Mouse (Mus musculus) CH12.LX (cell line): ENCODE measurements around the gene Adss.

ENCODE experiments used
- CHD2 ChIP-seq: IDR thresholded peaks from 2 replicates; pipeline ENCODE4 v1.6.1; 2011; ENCODE audit warnings: low read length, improper control_type of control experiment
- CTCF ChIP-seq, 2 experiments: IDR thresholded peaks in 1 of 2; conservative IDR thresholded peaks in 1 of 2; 2 replicates each; pipeline ENCODE4 v1.5.1; 2011 to 2012; ENCODE audit warnings: low read depth in 2 of 2, low read length in 2 of 2, improper control_type of control experiment in 1 of 2, inconsistent platforms in 1 of 2, mild to moderate bottlenecking in 1 of 2, moderate library complexity in 1 of 2
- EP300 ChIP-seq: IDR thresholded peaks from 2 replicates; pipeline ENCODE4 v1.6.1; 2011; ENCODE audit warnings: low read length, improper control_type of control experiment
- JUN ChIP-seq: IDR thresholded peaks from 2 replicates; pipeline ENCODE4 v1.6.1; 2011; ENCODE audit warnings: low read depth, mild to moderate bottlenecking, low read length, improper control_type of control experiment, moderate library complexity; ENCODE audit not compliant: insufficient read depth
- KAT2A ChIP-seq: IDR thresholded peaks from 2 replicates; pipeline ENCODE4 v1.6.1; 2012; ENCODE audit warnings: low read length, improper control_type of control experiment, inconsistent platforms; ENCODE audit not compliant: insufficient replicate concordance
- MAX ChIP-seq: IDR thresholded peaks from 2 replicates; pipeline ENCODE4 v1.6.1; 2011; ENCODE audit warnings: low read length, improper control_type of control experiment
- POLR2A ChIP-seq: IDR thresholded peaks from 2 replicates; pipeline ENCODE4 v1.6.1; 2011; ENCODE audit warnings: low read depth, mild to moderate bottlenecking, improper control_type of control experiment, low read length
- SIN3A ChIP-seq: IDR thresholded peaks from 2 replicates; pipeline ENCODE4 v1.6.1; 2012; ENCODE audit warnings: low read length, improper control_type of control experiment, inconsistent platforms
- ZC3H11A ChIP-seq: IDR thresholded peaks from 2 replicates; pipeline ENCODE4 v1.6.1; 2012; ENCODE audit warnings: low read depth, mild to moderate bottlenecking, inconsistent platforms, low read length, improper control_type of control experiment

DNA sequence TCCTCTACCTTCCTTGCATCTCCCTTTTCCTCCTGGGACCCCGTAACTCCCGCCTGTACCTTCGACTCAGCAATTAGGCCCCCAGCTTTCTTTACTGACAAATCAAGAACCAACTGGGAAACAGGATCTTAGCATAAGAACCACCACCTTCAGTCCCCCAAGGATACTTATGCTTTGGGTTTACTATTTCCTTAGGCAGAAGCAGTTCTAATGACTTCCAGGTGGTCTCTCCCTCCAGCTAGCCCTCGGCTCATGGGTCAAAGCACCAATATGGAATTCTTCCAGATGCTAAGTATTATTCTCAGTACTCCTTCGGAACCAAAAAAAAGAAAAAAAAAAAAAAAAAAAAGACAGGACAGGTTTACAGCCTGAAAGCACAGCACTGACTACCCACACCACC, 39.1 kb downstream of the Adss start:
- TF ChIP-seq KAT2A: no peak
- no peak for TF ChIP-seq POLR2A
- no peak for TF ChIP-seq ZC3H11A
- no peak for TF ChIP-seq MAX
- TF ChIP-seq CHD2: no peak
- no peak for TF ChIP-seq CTCF (conservative IDR thresholded peaks at IDR 0.05 in 1 of 2, IDR thresholded peaks at IDR 0.05 in 1 of 2; ENCODE audit: low read depth in 2 of 2, low read length in 2 of 2)
- no peak for TF ChIP-seq JUN
- TF ChIP-seq EP300: no peak
- no peak for TF ChIP-seq SIN3A
